Mouse (Mus musculus) adrenal gland, postnatal 4 days (tissue): Measurements from ENCODE around the gene Pth2. TPM values are rescaled to one million over a fixed set of nuclear protein-coding genes. Genes with fewer than 3 reads are reported as not detected.

Experiments used
- DNase-seq, 2 experiments: peaks; one replicate each; pipeline ENCODE4 v3.0.0; 2021 to 2022; ENCODE audit warnings: low spot score in 2 of 2, mixed read lengths in 2 of 2
- long read RNA-seq, 2 experiments: library from polyadenylated mRNA; stranded (forward); transcript quantifications; one replicate each; pipeline ENCODE4 v2.0.0; 2021
- total RNA-seq, 2 experiments: library from RNA; stranded (reverse); gene quantifications; 2 replicates each; pipeline ENCODE4 v1.2.3; 2021

The Pth2 gene
- not detected for total RNA-seq
- long read RNA-seq, experiment 1: 0 reads
- long read RNA-seq, experiment 2: 0 reads

DNA sequence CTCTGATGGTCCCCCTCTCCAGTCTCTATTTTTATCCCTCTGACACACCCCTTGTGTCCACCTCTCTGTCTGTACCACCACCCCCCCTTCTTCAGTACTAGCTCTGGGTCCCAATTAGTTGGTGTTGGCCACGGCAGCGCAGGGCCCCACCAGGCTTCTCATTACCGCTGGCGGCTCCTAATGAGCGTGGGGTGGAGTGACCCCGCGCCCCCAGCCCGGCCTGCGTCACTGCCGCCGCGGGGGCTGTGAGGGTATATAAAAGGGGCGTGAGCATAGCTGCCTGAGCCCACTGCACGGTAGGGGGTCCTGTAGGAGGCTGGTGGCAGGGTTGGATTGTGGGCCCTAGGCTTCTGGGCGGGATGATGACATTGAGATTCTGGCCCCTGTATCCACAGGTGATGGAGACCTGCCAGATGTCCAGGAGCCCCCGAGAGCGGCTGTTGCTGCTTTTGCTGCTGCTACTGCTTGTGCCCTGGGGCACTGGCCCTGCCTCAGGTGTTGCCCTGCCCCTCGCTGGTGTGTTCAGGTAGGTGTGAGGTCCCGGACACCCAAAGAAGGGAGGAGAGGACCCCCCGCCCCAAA is at the start of gene Pth2:
Gene Pth2 (plus strand): TSS at position 100 of the 582 bp plus-strand sequence.
- DNase-seq: no peak

DNA sequence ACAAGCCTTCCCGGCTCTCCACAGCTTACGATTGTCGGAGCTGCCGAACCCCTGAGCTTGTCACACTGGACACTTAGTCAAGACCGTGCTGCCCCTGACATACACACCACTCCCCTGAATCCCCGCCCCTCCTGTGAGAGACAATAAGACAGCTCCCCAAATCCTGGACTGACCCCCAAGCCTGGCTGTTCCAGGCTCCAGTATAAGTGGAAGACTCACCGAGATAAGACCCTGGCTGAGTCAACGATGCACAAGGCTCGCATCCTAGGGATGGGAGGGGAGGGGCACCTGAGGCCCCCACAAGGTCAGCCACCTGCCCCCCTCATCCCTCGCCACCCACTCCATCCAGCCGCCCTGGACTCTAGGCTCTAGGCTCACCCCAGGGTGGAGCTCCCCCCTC is 48.9 kb upstream of the Pth2 start:
- no peak for DNase-seq

DNA sequence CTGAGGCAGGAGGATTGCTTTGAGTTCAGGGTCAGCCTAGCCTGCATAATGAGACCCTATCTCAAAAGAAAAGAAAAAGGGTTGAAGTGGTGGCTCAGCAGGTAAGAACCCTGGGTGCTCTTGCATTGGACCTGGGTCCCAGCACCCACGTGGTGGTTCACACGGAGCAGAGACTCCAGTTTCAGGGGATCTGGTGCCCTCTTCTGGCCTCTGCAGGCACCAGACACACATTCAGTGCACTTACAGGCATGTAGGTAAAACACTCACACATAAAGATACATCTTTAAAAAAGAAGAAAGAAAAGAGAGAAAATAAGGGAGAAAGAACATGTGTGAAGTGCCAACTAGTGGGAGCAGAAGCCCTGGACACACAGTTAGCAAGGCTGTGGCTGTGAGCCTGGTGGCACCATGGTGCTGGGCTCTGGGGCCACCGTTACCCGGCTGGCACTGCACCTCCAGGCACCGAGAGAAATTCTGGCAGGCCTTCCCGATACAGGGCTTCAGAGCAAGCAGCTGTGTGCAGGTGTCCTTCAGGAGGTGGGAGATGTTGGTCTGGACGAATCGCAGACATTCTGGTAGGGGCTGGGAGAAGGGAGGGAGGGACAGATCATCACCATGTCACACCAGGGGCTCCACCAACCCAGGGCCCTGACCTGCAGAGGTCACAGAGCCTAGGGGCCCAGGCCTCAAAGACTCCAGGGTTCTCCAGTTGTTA is 47.2 kb upstream of the Pth2 start:
- DNase-seq: no peak

GRCm38 (mm10) chr7:45134544-45135026 is 46.2 kb upstream of the Pth2 start:
- DNase-seq: no peak

- no peak for DNase-seq
These were observed 45.4 kb upstream of the Pth2 start for GRCm38 (mm10) chr7:45135370-45135769.

GRCm38 (mm10) chr7:45135993-45136567 is 44.7 kb upstream of the Pth2 start, which contains the start of the genes Gm45713 and Flt3l:
TSS of gene Gm45713 (minus strand) at chr7:45136231.
TSS of gene Flt3l (minus strand) at chr7:45136432.
- DNase-seq: peak; percentile 81 to 86

DNA sequence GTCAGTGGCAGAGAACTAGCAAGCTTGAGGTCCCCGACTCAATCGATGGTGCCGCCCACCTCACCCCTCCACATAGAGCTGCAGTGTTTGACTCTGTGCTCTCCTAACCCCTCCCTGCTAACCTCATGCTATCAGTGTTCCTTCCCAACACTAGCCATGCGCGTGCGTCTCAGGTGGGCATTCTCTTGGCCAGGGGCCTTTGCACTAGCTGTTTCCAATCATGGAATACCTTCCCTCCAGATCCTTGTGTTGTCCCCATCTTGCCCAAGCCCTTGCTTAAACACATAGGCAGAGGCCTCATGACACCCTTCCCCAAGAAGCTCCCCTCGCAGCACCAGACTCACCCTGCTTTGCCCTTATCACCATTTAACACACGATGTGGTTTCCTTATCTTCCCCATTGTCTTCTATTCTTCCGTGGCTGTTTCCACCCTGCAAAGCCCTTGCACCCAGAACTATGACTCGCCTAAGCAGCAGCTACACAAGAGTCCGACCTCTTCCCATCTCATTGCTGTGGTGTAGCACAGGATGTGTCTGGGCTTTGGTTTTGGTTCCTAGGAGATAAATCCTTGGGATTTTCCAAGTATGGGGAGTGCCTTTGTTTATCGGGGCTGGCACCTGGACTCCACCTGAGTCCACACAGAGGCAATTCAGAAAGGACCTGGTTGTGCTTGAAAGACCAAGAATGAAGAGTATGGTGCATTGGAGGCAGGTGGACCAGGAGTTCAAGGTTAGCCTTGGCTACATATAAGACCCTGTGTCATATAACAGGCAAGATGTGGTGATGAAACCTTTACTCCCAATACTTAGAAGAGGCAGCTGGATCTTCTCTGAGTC is 43.4 kb upstream of the Pth2 start:
- DNase-seq: no peak

- no peak for DNase-seq
These were observed 42.4 kb upstream of the Pth2 start for GRCm38 (mm10) chr7:45138403-45138802.

GRCm38 (mm10) chr7:45139904-45140723 is 40.7 kb upstream of the Pth2 start:
- DNase-seq: no peak

GRCm38 (mm10) chr7:45141319-45141718 is 39.5 kb upstream of the Pth2 start:
- no peak for DNase-seq

GRCm38 (mm10) chr7:45141914-45142313 is 38.9 kb upstream of the Pth2 start:
- DNase-seq: no peak

DNA sequence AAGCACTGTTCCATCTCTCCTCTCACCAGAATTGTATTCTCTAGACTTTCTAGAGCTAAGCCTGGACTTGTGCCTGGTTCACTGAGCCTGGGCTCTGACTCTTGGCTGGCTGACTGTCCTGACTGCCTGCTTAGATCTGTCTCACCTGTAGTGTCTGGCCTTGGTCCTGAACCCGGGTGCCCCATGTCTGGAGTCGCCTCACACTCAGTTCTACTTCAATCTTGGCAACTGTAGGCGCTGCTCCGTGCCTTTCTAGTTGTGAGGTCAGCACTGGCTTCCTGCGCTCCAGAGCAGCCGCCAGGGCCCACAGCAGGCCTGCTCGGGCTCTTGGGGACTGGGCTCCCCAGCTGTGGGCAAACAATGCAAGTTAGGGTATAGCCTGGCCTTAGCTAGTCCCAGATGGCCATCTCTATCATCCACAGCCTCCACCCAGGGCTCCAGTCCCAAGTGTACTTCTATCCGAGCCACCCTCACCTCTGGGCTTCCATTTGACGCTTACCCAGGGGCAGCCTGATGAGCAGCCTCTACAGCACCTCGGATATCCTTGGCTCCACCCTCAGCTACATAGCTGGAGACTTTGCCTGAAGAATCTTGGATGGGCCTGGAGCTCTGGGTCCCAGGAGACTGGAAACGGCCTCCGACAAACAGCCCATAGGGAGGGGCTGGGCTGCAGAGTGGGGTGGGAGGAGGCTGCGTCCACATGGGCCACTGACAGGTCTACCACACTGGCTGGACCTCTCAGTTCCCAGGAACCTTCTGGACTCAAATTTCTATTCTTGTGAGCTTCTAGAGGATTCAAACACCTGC is 36.2 kb upstream of the Pth2 start:
- no peak for DNase-seq

- DNase-seq: no peak
These were observed 35.3 kb upstream of the Pth2 start for GRCm38 (mm10) chr7:45145460-45145859.

- no peak for DNase-seq
These were observed 33.5 kb upstream of the Pth2 start for GRCm38 (mm10) chr7:45147267-45147666.

DNA sequence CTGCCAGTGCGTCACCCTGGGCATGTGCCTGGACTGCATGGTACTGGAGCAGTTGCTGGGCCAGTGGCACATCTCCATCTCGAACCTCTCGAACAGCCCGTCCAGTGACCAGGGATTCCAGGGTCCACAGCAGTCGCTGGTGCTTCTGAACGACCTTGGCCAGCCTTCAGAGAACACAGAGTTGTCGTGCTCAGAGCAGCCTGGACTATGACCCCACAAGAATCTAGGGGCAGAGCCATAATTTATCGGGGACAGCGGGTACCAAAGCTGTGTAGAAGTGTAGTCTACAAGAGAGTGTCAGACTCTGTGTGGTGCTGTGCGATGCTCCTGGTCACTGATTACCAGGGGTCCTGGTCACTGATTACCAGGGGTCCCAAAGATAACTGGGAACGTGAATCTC is 32.9 kb upstream of the Pth2 start:
- no peak for DNase-seq

DNA sequence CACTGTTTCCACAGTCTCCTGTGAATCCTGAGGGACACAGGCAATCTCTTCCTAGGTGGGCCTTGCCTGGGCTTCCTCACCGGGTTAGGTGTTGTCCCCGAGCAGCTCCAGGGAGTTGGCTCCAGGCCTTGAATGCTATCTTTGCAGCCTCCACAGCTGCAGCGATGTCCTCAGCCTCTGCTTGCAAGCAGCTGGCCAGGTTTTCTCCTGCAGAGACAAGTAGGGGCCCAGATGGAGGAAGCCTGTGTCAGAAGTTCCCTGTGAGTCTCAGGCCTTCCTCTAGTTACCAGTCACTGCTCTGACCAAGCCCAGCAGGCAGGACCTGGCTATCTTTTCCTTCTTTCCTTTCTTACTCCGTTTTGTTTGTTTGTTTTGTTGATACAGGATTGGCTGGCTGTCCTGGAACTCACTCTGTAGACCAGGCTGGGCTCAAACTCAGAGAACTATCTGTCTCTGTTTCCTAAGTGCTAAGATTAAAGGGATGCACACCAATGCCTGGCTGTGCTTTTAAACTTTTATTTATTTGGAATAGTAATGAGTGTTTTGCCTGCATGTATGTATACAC is 32.2 kb upstream of the Pth2 start:
- DNase-seq: no peak

- DNase-seq: no peak
These were observed 31.2 kb upstream of the Pth2 start for GRCm38 (mm10) chr7:45149545-45149944.

GRCm38 (mm10) chr7:45150321-45150720 is 30.5 kb upstream of the Pth2 start:
- DNase-seq: no peak

DNA sequence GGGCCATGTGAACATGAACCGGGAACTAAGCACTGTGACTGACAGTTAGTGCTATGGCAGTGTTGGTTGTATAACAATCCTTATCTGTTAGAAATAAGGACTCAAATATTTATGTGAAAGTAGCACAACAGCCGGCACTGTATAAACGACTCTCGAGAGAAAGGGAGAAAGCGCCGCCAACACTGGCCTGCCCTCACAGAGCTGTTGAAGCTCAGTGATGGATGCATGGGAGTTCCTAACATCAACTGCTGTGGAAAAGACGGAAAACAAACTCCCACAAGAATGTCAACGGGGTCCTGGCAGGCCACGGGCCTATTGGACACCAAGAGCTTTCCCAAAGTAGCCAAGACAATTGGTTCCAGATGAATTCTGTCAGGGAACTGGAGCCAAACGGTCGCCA is 29.5 kb upstream of the Pth2 start:
- no peak for DNase-seq
